9 mouse cellular contexts compared by ENCODE assay signal in genomic region chr12:29697526-29698500, GRCm38 (mm10).
DNase-seq lines count a peak whose midpoint lies in the region; ATAC-seq and TF ChIP-seq lines count a peak whose summit lies in the region.
"Had no signal": no experiment of that assay in that cellular context is flagged by ENCODE, and none has a peak within 500 bp of the region (broad histone marks: within the 10 kb centered on the region; RNA-seq: fewer than 3 reads in every experiment).

No protein-coding gene starts in this region.

- no peak for ATAC-seq in intestine, postnatal 0 days
- no peak for ATAC-seq in megakaryocyte-erythroid progenitor cell, adult 5-6 weeks (replicated peaks; ENCODE audit: low FRiP score, low TSS enrichment, poor library complexity, severe bottlenecking)

- H3K36me3 ChIP-seq in midbrain, embryonic 10.5 days = no peaks in the 10 kb centered on the region
- H3K36me3 ChIP-seq in intestine, postnatal 0 days (ENCODE audit: control insufficient read depth, insufficient read depth) = no peaks in the 10 kb centered on the region

- H3K9ac ChIP-seq in intestine, postnatal 0 days (ENCODE audit: low read depth, low read length) = no peak overlapping the region

- H3K4me2 ChIP-seq in intestine, postnatal 0 days (replicated peaks; ENCODE audit: low read depth) = no peak overlapping the region

- DNase-seq in embryo, embryonic 10 days (ENCODE audit: low spot score) = peak; percentile 55
- no peak for DNase-seq in embryo, embryonic 9.5 days (ENCODE audit: extremely low spot score)
- peak; percentile 46 to 49 for DNase-seq in frontal cortex, postnatal 14 days (ENCODE audit: low spot score in 2 of 2)
- DNase-seq in layer of hippocampus, adult 9-10 months (ENCODE audit: low spot score) = peak; percentile 65
- DNase-seq in midbrain, embryonic 10.5 days (ENCODE audit: low spot score) = no peak
- peak; percentile 12 for DNase-seq in testis, postnatal 14 days (ENCODE audit: low spot score)

- peaks cover 54% of the 10 kb centered on the region for H3K4me1 ChIP-seq in midbrain, embryonic 10.5 days
- H3K4me1 ChIP-seq in intestine, postnatal 0 days (replicated peaks; ENCODE audit: control insufficient read depth, insufficient read depth, low read length) = no peaks in the 10 kb centered on the region

- peak overlapping the region; percentile 19 for H3K27ac ChIP-seq in midbrain, embryonic 10.5 days (replicated peaks)
- no peak overlapping the region for H3K27ac ChIP-seq in intestine, postnatal 0 days (ENCODE audit: low read depth, low read length)
- H3K27ac ChIP-seq: kidney, postnatal 0 days had no signal

- no peak overlapping the region for H3K4me3 ChIP-seq in midbrain, embryonic 10.5 days
- H3K4me3 ChIP-seq in intestine, postnatal 0 days (ENCODE audit: low read depth, low read length) = no peak overlapping the region

- H3K27me3 ChIP-seq in midbrain, embryonic 10.5 days (ENCODE audit: low read depth, poor library complexity, severe bottlenecking) = peaks cover 64% of the 10 kb centered on the region
- no peaks in the 10 kb centered on the region for H3K27me3 ChIP-seq in intestine, postnatal 0 days (replicated peaks; ENCODE audit: control insufficient read depth, insufficient read depth, low read length)

- TF ChIP-seq CTCF in intestine, postnatal 0 days (IDR thresholded peaks at IDR 0.05; ENCODE audit: low read depth) = no peak

- no peaks in the 10 kb centered on the region for H3K9me3 ChIP-seq in midbrain, embryonic 10.5 days (replicated peaks)
- no peaks in the 10 kb centered on the region for H3K9me3 ChIP-seq in intestine, postnatal 0 days (ENCODE audit: control insufficient read depth)

- WGBS in midbrain, embryonic 10.5 days = 70% methylated on average over 12 of the region's 12 CpGs
- WGBS in intestine, postnatal 0 days = 83% methylated on average over 12 of the region's 12 CpGs

Comparison
In these comparisons a context has a peak if more than half of its experiments do, and no peak if none do; other contexts are left out.
1. DNase-seq: peak in embryo, embryonic 10 days (single experiment), frontal cortex, postnatal 14 days (2 of 2), layer of hippocampus, adult 9-10 months (single experiment) and testis, postnatal 14 days (single experiment); none in embryo, embryonic 9.5 days (single experiment) and midbrain, embryonic 10.5 days (single experiment).